Mouse (Mus musculus) mouse trophoblast stem cell (cell line): ENCODE measurements around the gene Glg1.
"Not testable (repeated sequence)": the region's sequence is repeated elsewhere in the genome, so short reads cannot be mapped to it uniquely, and the experiment has no call there.

Experiments
- in situ Hi-C, 2 experiments: fragments of 300-500 bp; cut with MseI, MboI; formaldehyde crosslinking; loops; 2 replicates in 1 of 2; 3 replicates in 1 of 2; pipeline ENCODE4 v1.15.1; 2025

Gene Glg1

GRCm38 (mm10) chr8:111250111-111250510 is 8.9 kb downstream of the Glg1 start:
- in situ Hi-C loops, result no loop called here

DNA sequence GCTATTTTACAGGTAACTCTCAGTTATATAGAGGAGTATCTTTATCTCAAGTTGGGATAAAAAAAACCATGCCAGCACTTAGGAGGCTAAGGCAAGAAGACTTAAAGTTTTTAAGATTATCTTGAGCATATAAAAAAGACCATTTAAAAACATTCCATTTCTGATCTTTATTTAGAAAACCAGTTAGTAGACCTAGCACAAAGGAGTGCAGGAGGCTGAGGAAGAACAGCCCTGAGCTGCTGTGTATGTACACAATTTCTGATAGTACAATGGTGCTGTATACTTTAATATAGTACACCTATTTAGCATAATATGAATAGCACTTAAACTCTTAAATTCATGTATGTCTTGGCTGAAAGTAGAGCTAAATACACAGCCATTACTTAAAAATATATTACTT is 10.9 kb downstream of the Glg1 start:
- in situ Hi-C loops, result no loop called here

DNA sequence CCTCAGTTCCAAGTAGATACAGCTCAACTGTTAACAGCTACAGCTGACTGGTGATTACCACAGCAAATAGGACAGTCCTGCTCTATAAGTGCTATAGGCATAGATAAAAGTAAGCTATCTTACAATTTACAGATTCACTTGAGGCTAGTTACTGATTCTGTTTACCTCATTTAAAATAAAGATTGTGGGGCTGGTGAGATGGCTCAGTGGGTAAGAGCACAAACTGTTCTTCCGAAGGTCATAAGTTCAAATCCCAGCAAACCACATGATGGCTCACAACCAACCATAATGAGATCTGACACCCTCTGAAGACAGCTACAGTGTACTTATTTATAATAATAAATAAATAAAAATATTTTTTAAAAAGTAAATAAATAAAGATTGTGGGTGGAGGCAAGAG is 12.2 kb downstream of the Glg1 start:
- in situ Hi-C loops, result not testable (repeated sequence)

DNA sequence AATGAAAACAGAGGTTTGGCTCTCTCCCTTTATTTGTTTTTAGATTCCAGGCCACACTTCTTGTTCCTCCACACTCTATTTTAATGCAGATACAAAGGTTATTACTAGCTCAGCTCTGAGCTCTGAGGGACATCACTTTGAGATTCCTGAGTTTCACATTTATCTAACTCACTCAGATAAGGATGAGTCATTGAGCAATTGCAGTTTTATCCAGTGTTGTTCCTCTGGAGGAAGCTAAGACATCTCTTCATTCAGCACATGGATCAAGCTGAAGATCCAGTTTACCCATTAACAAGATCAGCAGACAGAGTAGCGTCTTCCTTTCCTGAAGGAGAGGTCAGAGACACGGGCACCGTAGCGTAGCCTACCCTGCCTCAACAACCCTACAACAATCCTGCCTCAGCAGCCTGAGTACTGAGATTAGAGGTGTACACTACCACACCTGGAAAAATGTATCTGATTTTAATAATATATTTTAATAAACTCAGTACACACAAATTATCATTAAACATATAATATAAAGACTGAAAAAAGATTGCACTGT is 12.7 kb downstream of the Glg1 start:
- in situ Hi-C loops, result no loop called here

DNA sequence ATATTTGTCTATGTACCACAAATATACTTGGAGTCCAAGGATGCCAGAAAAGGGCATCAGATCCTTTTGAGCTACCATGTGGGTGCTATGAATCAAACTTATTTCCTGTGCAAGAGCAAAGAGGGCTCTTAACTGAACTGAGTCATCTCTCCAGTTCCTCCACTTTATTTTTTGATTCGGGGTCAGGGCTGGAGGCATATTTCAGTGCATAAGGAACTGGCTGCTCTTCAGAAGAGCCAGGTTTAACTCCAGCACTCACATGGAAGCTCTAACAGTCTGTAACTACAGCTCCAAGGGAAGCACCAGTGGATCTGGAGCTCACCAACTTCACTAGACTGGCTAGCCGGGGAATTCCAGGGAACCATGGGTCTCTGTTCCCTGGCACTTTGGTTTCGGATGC is 21.7 kb downstream of the Glg1 start:
- in situ Hi-C loops, result no loop called here

DNA sequence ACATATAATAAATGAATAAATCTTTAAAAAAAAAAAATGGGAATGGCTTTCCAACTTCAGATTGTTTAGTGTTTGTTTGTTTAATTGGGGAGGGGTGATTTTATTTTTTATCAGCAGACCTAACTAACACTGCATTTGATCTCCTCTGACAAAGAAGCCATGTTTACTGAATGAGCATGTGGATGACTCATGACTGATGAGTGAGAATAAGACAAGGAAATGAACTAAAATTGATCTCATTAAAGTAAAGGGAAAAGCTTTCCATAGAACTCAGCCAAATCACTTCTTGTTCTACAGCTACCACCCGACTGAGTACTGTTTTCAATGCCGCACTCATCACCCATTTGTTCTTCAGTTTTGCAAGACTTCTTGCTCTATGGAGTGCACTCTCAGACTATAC is 25.3 kb downstream of the Glg1 start:
- in situ Hi-C loops, result no loop called here

GRCm38 (mm10) chr8:111224153-111224552 is 34.9 kb downstream of the Glg1 start:
- in situ Hi-C loops, result no loop called here

DNA sequence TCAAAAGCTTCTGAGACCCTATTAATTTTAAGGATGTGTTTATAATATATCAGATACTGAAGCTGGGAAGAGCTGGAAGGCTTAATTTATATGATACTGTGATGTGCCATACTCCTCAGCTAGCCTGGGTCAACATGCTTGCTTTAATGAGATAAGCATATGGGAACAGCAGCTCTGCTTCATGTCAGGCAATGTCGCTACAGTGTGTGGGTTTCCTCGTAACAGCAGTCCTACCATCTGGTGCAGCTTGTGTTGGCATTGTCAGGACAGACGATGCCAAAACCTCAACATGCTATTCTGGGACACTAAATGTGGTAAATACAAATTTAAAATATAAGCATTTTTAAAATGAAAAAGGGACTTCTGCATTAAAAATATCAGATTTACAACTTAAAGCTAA is 40.9 kb downstream of the Glg1 start:
- in situ Hi-C loops, result no loop called here

DNA sequence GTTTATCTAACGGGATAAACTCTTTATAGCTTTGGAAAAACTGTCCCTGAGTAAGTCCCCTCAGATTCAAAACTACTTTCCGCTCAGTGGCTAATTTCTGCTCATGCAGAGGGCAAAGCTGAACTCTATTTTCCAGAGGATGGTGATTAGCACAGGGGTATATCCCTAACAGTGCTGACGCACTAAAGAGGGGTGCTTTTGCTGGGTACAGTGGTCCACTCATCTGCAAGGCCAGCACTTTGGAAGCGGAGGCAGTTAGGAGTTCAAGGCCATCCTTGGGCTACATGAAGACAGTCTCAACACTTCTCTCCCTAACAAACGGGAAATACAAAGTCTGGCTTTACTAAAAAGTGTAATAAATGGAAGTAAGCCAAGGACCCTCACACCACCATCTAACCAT is 45.6 kb downstream of the Glg1 start:
- in situ Hi-C loops, result no loop called here

GRCm38 (mm10) chr8:111211180-111211579 is 47.8 kb downstream of the Glg1 start:
- in situ Hi-C loops, result no loop called here

DNA sequence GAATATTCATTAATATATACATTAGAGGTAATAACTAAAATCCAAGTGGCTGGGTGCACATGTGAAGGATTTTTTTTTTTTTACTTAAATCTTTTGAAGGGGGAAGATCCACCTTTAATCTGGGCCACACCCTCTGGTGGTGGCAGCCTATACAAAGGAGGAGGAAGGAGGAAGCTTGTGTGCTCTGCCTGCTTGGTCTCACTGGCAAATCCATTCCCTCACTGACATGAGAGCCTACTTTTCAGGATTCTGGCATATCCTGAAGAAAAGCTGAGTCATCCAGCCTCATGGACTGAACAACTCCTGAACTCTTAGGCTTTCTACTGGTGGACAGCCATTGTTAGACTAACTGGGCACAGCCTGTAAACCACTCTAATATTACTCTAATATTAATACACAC is 49.1 kb downstream of the Glg1 start:
- in situ Hi-C loops, result no loop called here

DNA sequence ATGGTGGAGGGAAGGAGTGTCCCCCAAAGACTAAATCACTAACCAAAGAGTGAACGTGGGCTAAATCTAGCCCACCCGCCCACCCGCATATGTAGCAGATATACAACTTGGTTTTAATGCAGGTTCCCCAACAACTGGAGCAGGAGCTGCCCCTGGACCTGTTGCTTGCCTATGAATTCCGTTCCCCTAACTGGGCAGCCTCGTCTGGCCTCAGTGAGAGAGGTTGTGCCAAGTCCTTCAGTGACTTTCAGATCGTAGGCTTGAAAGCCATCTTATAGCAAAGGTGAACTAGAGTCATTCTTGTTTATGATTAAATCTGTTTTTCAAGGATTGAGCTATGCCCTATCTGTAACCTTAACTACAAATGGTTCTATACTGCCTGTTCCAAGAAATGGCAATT is 52.7 kb downstream of the Glg1 start:
- in situ Hi-C loops, result no loop called here

GRCm38 (mm10) chr8:111205033-111205432 is 54.0 kb downstream of the Glg1 start:
- in situ Hi-C loops, result no loop called here

DNA sequence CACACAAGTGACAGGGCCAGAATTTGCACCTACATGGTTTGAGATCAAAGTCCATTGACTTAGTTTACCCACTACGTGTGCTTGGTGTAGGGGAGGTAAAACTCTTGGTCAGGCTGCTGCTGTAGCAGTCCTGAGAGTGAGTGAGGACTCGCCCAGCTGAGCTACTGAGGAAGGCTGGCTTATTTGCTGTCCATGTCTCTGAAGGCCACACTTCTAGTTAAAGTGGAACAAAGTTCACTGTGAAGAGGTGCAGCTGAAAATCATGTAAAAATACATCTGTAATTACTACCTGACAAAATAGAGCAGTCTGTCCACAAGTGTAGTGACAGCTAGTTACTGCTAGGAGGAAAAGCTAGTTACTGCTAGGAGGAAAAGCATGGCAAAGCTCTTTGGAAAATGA is 55.7 kb downstream of the Glg1 start:
- in situ Hi-C loops, result no loop called here

GRCm38 (mm10) chr8:111197966-111198365 is 61.0 kb downstream of the Glg1 start:
- in situ Hi-C loops, result no loop called here

DNA sequence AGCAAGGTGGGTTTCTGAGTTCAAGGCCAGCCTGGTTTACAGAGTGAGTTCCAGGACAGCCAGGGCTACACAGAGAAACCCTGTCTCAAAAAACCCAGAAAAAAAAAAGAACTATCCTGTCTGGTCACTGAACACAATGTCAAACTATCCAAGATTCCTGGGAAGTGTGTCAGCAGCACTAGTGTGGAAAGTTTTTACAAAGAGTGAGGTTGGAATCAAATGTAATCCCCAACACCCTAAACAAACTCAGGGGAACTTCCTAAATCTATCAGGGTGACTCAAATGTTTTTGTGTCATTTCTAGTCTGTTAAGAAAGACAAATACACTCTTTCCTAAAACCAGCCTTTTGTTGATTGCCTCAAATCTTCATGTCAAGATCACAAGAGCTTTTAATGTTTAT is 62.8 kb downstream of the Glg1 start:
- in situ Hi-C loops, result no loop called here

DNA sequence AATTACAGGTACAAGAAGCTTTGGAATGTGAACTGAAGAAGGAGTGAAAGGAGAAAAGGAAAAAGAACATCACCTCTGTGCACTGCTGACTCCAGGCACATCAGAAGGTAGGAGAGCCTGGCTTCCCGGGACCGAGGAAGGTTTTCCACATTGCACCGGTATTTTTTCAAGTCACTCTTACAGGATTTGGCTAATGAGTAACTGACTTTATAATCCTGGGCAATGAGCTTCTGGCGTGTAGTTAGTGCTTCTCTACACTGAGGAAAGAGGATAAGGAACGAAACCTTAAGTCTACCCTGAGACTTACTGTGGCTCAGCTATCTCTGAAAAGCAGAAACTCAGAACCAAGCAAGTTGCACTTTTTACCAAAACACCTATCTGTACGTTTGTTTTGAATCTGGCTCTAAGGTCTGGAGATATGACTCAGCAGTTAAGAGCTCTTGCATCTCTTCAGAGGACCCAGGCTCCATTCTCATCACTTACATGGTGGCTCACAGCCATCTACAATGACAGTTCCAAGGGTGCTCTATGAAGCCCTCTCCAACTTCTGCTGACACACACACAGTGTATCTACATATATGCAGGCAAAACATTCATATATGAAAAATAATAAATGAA is 70.3 kb downstream of the Glg1 start:
- in situ Hi-C loops, result no loop called here

DNA sequence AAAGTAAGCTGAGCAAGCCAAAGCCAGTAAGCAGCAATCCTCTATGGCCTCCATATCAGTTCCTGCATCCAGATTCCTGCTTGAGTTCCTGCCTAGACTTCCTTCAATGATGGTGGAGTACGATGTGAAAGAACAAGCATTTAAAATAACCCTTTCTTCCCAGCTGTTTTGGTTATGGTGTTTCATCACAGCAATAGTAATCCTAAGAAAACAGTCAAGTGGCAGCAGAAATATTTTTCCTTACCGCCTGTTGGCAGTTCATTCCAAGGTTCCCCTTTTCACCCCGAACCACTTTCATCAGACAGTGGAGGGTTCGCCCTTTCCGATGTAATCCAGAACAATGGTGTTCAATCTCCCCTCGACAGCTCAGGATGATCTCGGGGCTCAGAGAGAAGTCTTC is 71.5 kb downstream of the Glg1 start:
- in situ Hi-C loops, result no loop called here

DNA sequence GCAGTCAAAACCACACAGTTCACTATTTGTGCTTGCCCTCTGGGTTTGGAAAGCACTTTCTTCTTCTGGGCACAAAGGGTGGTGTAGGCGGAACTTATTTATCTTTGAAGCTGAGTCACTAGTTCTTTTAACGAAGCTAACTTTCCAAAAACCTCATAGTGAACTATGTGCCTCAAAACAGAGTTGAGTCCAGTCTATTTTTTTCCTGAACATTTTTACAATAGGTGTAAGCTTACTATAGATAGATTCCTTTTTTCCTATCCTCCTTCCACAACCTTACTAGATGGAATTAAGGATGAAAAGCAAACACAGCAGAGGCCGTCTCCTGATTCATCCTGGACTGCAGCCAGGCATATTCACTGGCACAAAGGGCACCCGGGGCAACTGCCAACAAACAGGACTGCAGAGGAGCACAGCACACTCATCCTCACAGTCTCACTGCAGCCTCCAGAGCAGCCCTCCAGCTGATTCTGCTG is 73.5 kb downstream of the Glg1 start:
- in situ Hi-C loops, result no loop called here

DNA sequence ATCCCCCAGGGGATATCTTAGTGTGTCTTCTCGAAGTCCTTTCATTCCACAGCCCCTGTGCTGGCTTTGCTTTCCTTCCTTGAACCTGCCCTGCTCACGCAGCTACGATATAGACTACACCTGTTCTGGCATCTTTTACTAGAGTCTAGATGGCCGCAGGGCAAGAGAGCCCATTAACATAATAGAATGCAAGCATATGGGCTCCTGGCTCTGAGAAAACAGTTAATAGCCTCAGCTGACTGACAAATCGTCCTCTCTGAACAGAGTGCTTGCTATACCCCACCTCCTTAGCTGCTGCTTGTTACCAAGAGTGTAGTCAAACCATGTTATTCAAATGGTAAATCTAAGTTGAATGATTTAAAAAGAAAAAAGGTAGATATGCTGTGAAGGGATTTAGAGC is 87.4 kb downstream of the Glg1 start:
- in situ Hi-C loops, result no loop called here

DNA sequence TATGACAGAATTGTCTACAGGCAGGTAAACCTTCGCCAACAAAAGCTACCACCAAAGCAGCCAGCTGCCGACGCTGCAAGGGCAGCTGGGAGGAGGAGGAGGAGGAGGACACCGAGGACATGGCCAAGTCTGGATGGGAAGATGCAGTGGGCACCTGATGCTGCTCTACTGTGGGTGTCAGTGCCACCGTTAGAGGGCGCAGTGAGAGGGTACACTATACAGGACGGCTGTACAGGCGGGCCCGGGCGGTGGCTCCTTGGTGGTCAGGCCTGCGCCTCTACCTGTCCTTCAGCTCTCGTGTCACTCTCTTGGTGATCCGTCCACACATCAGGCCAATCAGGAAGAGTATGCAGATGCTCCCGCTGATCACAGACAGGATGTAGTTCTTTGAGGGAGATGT is 101.4 kb downstream of the Glg1 start:
- in situ Hi-C loops, result no loop called here

DNA sequence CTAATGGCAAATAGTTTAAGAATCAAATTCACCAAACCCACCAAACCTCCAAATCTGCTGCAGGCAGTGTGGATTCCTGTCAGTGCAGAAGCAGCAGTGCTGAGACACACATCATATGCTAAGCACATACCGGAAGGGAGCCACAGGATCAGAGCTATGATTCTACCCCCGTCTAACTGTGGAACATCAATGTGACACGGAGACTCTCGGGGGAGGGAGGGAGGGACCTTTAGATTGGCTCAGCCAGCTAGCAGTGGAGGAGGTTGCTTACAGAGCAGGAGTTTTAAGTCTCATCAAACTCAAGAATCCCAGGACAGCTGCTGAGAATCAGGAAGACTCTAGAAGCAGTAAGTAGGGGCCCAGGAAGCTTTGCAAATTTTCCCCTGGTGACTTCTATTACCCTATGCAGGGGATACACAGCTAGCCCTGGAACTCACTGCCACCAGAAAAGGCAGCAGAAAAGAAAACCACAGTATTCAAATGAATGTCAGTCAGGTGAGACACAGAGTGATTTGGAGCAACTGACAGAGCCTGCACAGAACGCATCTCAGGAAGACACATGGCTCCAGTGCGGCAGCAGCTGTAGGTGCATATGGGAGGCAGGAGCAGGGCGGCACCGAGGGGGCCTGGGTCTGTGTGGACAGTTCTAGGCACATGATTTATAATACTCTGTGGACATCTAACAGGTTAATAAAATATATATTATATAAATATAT is 103.1 kb downstream of the Glg1 start:
- in situ Hi-C loops, result no loop called here

DNA sequence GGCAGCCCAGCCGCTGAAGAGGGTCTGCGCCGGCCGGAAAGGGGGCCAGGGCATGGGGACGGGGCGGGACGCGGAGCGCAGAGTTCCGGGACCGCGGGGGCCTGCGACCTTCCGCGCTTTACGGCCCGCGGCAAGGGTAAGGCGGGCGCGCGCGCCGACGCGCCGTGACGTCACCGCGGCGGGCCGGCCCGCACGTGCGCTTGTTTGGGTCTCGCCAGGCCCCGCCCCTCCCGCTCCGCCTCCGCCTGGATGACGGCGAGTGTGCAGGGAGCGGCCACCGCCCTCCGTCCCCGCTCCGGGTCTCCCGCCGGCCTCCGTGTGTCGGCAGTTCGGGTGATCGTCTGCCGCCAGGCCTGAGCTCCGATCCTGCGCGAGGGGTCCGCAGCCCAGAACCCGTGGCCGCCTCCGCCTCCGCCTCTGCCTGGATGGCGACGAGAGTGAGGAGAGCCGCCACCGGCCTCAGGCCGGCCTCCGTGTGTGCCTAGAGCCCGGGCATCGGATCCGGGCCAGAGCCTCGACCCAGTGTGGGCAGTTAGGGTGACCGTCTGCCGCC is 113.5 kb downstream of the Glg1 start:
- in situ Hi-C loops, result not testable (repeated sequence)
